Mouse (Mus musculus): ENCODE results near the gene Grik1. TPM values are rescaled to one million over a fixed set of nuclear protein-coding genes. Genes with fewer than 3 reads are reported as not detected.

Grik1 gene
- polyA plus RNA-seq, 1 experiment from 2014 or later = 2.2 TPM

GRCm38 (mm10) chr16:88131103-88131502, 159.0 kb downstream of the Grik1 start:
- no peak overlapping the region for H3K4me2 ChIP-seq (replicated peaks; ENCODE audit: low read depth, low read length)
- no peak overlapping the region for H3K4me3 ChIP-seq (ENCODE audit: low read length)
- no peaks in the 10 kb centered on the region for H3K9me3 ChIP-seq (ENCODE audit: control insufficient read depth, low read length)
- no peaks in the 10 kb centered on the region for H3K4me1 ChIP-seq (ENCODE audit: control insufficient read depth, insufficient read depth, low read length)
- ATAC-seq (ENCODE audit: low FRiP score, low TSS enrichment) = no peak
- 93% methylated on average over 3 of the region's 3 CpGs for WGBS
- no peaks in the 10 kb centered on the region for H3K27me3 ChIP-seq (ENCODE audit: control insufficient read depth, insufficient read depth, low read length)
- H3K27ac ChIP-seq (ENCODE audit: low read depth, low read length) = no peak overlapping the region
- no peaks in the 10 kb centered on the region for H3K36me3 ChIP-seq (ENCODE audit: control insufficient read depth, insufficient read depth, low read length)
- H3K9ac ChIP-seq (ENCODE audit: low read depth, low read length) = no peak overlapping the region

- no peak for ATAC-seq (ENCODE audit: low FRiP score, low TSS enrichment)
- Histone ChIP-seq H3K27ac (ENCODE audit: low read depth, low read length) (no peak overlapping the region), H3K4me1 (ENCODE audit: control insufficient read depth, insufficient read depth, low read length) (no peaks in the 10 kb centered on the region), H3K27me3 (ENCODE audit: control insufficient read depth, insufficient read depth, low read length) (no peaks in the 10 kb centered on the region), H3K4me2 (replicated peaks; ENCODE audit: low read depth, low read length) (no peak overlapping the region), H3K9ac (ENCODE audit: low read depth, low read length) (no peak overlapping the region), H3K9me3 (ENCODE audit: control insufficient read depth, low read length) (no peaks in the 10 kb centered on the region), H3K36me3 (ENCODE audit: control insufficient read depth, insufficient read depth, low read length) (no peaks in the 10 kb centered on the region), H3K4me3 (ENCODE audit: low read length) (no peak overlapping the region)
- 75% methylated on average over 4 of the region's 4 CpGs for WGBS
Observed at GRCm38 (mm10) chr16:88125098-88125497, 165.0 kb downstream of the Grik1 start.

- H3K9me3 ChIP-seq (ENCODE audit: control insufficient read depth, low read length) = no peaks in the 10 kb centered on the region
- no peak overlapping the region for H3K9ac ChIP-seq (ENCODE audit: low read depth, low read length)
- H3K4me2 ChIP-seq (replicated peaks; ENCODE audit: low read depth, low read length) = no peak overlapping the region
- no peaks in the 10 kb centered on the region for H3K27me3 ChIP-seq (ENCODE audit: control insufficient read depth, insufficient read depth, low read length)
- no peak overlapping the region for H3K27ac ChIP-seq (ENCODE audit: low read depth, low read length)
- no peaks in the 10 kb centered on the region for H3K4me1 ChIP-seq (ENCODE audit: control insufficient read depth, insufficient read depth, low read length)
- no peaks in the 10 kb centered on the region for H3K36me3 ChIP-seq (ENCODE audit: control insufficient read depth, insufficient read depth, low read length)
- no peak for ATAC-seq (ENCODE audit: low FRiP score, low TSS enrichment)
- WGBS = 67% methylated on average over 8 of the region's 8 CpGs
- no peak overlapping the region for H3K4me3 ChIP-seq (ENCODE audit: low read length)
Observed at GRCm38 (mm10) chr16:88112551-88113138, 177.4 kb downstream of the Grik1 start.

DNA sequence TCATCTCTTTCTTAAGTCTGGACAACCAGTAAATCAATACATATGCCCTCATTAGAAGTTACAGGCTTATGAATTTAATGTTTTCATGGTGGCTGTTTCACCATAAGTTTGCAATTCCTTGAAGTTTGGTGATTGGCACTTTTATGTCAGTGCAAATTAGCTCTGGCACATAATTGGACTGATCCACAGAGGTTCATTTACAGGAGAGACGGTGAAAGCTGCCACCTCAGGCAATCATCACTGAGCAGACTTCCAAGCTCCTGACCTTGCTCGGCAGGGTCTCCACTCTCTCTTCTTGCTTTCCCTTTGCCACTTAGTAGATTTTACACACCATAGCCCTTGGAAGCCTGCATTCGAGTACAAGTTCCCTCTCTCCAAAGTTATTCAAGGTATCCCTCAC, 178.6 kb downstream of the Grik1 start:
- no peaks in the 10 kb centered on the region for H3K27me3 ChIP-seq (ENCODE audit: control insufficient read depth, insufficient read depth, low read length)
- no peak overlapping the region for H3K9ac ChIP-seq (ENCODE audit: low read depth, low read length)
- H3K4me1 ChIP-seq (ENCODE audit: control insufficient read depth, insufficient read depth, low read length) = no peaks in the 10 kb centered on the region
- H3K4me2 ChIP-seq (replicated peaks; ENCODE audit: low read depth, low read length) = no peak overlapping the region
- H3K36me3 ChIP-seq (ENCODE audit: control insufficient read depth, insufficient read depth, low read length) = no peaks in the 10 kb centered on the region
- H3K9me3 ChIP-seq (ENCODE audit: control insufficient read depth, low read length) = no peaks in the 10 kb centered on the region
- no peak for ATAC-seq (ENCODE audit: low FRiP score, low TSS enrichment)
- H3K27ac ChIP-seq (ENCODE audit: low read depth, low read length) = no peak overlapping the region
- H3K4me3 ChIP-seq (ENCODE audit: low read length) = no peak overlapping the region
- WGBS = 31% methylated on average over 3 of the region's 3 CpGs

DNA sequence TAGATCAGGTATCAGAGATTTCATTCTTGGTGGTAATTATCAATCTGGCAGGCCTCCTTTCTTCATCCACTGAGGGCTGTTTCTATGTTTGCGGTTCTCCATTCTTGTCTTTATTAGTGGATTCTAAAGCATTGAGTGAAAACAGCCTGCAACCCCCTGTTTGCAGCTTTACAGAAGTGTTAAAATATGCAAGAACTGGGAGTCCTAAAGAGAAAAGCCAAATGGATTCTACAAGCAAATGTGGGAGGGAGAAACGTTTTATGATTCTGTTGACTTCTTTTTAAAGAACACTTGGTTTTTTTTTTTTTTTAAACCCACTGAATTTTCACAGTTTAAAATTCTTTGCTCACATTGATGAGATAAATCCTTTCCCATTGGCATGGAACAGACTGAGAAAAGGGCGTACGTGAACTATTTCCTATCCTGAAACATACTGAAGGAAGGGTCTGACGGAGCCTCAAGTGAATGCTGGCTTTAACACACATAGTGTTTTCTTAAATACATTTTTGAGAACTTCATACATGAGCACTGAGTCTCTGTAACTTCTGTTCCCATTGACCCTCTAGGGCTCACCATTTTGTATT, 195.8 kb downstream of the Grik1 start:
- WGBS = 80% methylated on average over 5 of the region's 5 CpGs
- ATAC-seq (ENCODE audit: low FRiP score, low TSS enrichment) = no peak
- Histone ChIP-seq H3K27me3 (ENCODE audit: control insufficient read depth, insufficient read depth, low read length) (no peaks in the 10 kb centered on the region), H3K27ac (ENCODE audit: low read depth, low read length) (no peak overlapping the region), H3K4me2 (replicated peaks; ENCODE audit: low read depth, low read length) (no peak overlapping the region), H3K4me1 (ENCODE audit: control insufficient read depth, insufficient read depth, low read length) (no peaks in the 10 kb centered on the region), H3K36me3 (ENCODE audit: control insufficient read depth, insufficient read depth, low read length) (no peaks in the 10 kb centered on the region), H3K9ac (ENCODE audit: low read depth, low read length) (no peak overlapping the region), H3K9me3 (ENCODE audit: control insufficient read depth, low read length) (no peaks in the 10 kb centered on the region), H3K4me3 (ENCODE audit: low read length) (no peak overlapping the region)

GRCm38 (mm10) chr16:88087280-88087679, 202.8 kb downstream of the Grik1 start:
- no peak overlapping the region for H3K4me2 ChIP-seq (replicated peaks; ENCODE audit: low read depth, low read length)
- no peak overlapping the region for H3K9ac ChIP-seq (ENCODE audit: low read depth, low read length)
- H3K9me3 ChIP-seq (ENCODE audit: control insufficient read depth, low read length) = no peaks in the 10 kb centered on the region
- no peak for ATAC-seq (ENCODE audit: low FRiP score, low TSS enrichment)
- no peak overlapping the region for H3K27ac ChIP-seq (ENCODE audit: low read depth, low read length)
- no peaks in the 10 kb centered on the region for H3K4me1 ChIP-seq (ENCODE audit: control insufficient read depth, insufficient read depth, low read length)
- no peaks in the 10 kb centered on the region for H3K36me3 ChIP-seq (ENCODE audit: control insufficient read depth, insufficient read depth, low read length)
- H3K27me3 ChIP-seq (ENCODE audit: control insufficient read depth, insufficient read depth, low read length) = no peaks in the 10 kb centered on the region
- H3K4me3 ChIP-seq (ENCODE audit: low read length) = no peak overlapping the region
- 67% methylated on average over 7 of the region's 7 CpGs for WGBS

DNA sequence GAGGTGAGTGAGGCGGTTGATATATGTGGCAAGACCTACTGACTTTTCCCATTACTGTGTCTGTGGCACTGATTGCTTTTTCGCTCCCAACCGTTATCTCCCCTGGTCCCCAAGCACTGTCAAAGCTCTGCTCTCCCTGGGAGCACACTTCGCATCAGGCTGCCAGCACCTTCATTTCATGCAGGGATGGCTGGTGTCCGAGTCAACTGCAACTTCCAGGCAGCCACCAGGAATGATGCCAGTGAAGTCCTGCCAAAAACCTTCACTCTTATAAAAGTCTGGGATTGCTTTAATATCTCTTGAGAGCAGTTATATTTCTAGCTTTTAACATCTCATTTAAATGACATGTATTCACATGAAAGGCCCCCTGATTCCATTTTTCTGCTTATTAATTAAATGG, 215.3 kb downstream of the Grik1 start:
- Histone ChIP-seq H3K27me3 (ENCODE audit: control insufficient read depth, insufficient read depth, low read length) (no peaks in the 10 kb centered on the region), H3K36me3 (ENCODE audit: control insufficient read depth, insufficient read depth, low read length) (no peaks in the 10 kb centered on the region), H3K4me2 (replicated peaks; ENCODE audit: low read depth, low read length) (no peak overlapping the region), H3K4me1 (ENCODE audit: control insufficient read depth, insufficient read depth, low read length) (no peaks in the 10 kb centered on the region), H3K9ac (ENCODE audit: low read depth, low read length) (no peak overlapping the region), H3K27ac (ENCODE audit: low read depth, low read length) (no peak overlapping the region), H3K4me3 (ENCODE audit: low read length) (no peak overlapping the region), H3K9me3 (ENCODE audit: control insufficient read depth, low read length) (no peaks in the 10 kb centered on the region)
- WGBS = 83% methylated on average over 5 of the region's 5 CpGs
- ATAC-seq (ENCODE audit: low FRiP score, low TSS enrichment) = no peak

GRCm38 (mm10) chr16:88060936-88061335, 229.1 kb downstream of the Grik1 start:
- 76% methylated on average over 3 of the region's 3 CpGs for WGBS
- Histone ChIP-seq H3K4me1 (ENCODE audit: control insufficient read depth, insufficient read depth, low read length) (no peaks in the 10 kb centered on the region), H3K4me3 (ENCODE audit: low read length) (no peak overlapping the region), H3K9ac (ENCODE audit: low read depth, low read length) (no peak overlapping the region), H3K27ac (ENCODE audit: low read depth, low read length) (no peak overlapping the region), H3K36me3 (ENCODE audit: control insufficient read depth, insufficient read depth, low read length) (no peaks in the 10 kb centered on the region), H3K27me3 (ENCODE audit: control insufficient read depth, insufficient read depth, low read length) (no peaks in the 10 kb centered on the region), H3K4me2 (replicated peaks; ENCODE audit: low read depth, low read length) (no peak overlapping the region), H3K9me3 (ENCODE audit: control insufficient read depth, low read length) (no peaks in the 10 kb centered on the region)
- ATAC-seq (ENCODE audit: low FRiP score, low TSS enrichment) = no peak

GRCm38 (mm10) chr16:88048121-88048520, 241.9 kb downstream of the Grik1 start:
- Histone ChIP-seq H3K27ac (ENCODE audit: low read depth, low read length) (no peak overlapping the region), H3K4me1 (ENCODE audit: control insufficient read depth, insufficient read depth, low read length) (no peaks in the 10 kb centered on the region), H3K9ac (ENCODE audit: low read depth, low read length) (no peak overlapping the region), H3K4me3 (ENCODE audit: low read length) (no peak overlapping the region), H3K9me3 (ENCODE audit: control insufficient read depth, low read length) (no peaks in the 10 kb centered on the region), H3K36me3 (ENCODE audit: control insufficient read depth, insufficient read depth, low read length) (no peaks in the 10 kb centered on the region), H3K27me3 (ENCODE audit: control insufficient read depth, insufficient read depth, low read length) (no peaks in the 10 kb centered on the region), H3K4me2 (replicated peaks; ENCODE audit: low read depth, low read length) (no peak overlapping the region)
- WGBS = 78% methylated on average over 10 of the region's 10 CpGs
- no peak for ATAC-seq (ENCODE audit: low FRiP score, low TSS enrichment)
